ENCODE assay signal across 8 mouse cellular contexts in genomic region chr2:131351968-131352746, GRCm38 (mm10). TPM values are rescaled to one million over a fixed set of nuclear protein-coding genes. Genes with fewer than 3 reads are reported as not detected.
DNase-seq lines count a peak whose midpoint lies in the region; ATAC-seq and TF ChIP-seq lines count a peak whose summit lies in the region.

No protein-coding gene starts in this region.

- peak; percentile 74 for ATAC-seq in limb, embryonic 11.5 days (ENCODE audit: insufficient number of reproducible peaks, low FRiP score, low TSS enrichment, low read depth)

- H3K4me1 ChIP-seq in embryonic fibroblast, embryonic 13.5 days (ENCODE audit: control insufficient read depth, insufficient read depth, low read length), result peaks cover 4% of the 10 kb centered on the region
- 0 out of 2 replicates have a peak, but pooled peaks cover 4% of the 10 kb centered on the region for H3K4me1 ChIP-seq in limb, embryonic 11.5 days (ENCODE audit: control insufficient read depth, insufficient read depth, low read length)

- peak overlapping the region; percentile 86 for H3K4me3 ChIP-seq in embryonic fibroblast, embryonic 13.5 days (ENCODE audit: insufficient read depth, low read length)
- H3K4me3 ChIP-seq in limb, embryonic 11.5 days (ENCODE audit: low read depth, low read length), result peak overlapping the region; percentile 96

- H3K9me3 ChIP-seq in limb, embryonic 11.5 days (ENCODE audit: control insufficient read depth, low read length), result no peaks in the 10 kb centered on the region

- H3K9ac ChIP-seq in limb, embryonic 11.5 days (ENCODE audit: low read length), result peak overlapping the region; percentile 93

- H3K4me2 ChIP-seq in limb, embryonic 11.5 days (ENCODE audit: low read depth, severe bottlenecking), result peak overlapping the region; percentile 81

- under 1% methylated on average over 45 of the region's 51 CpGs for WGBS in limb, embryonic 11.5 days

- no peaks in the 10 kb centered on the region for H3K27me3 ChIP-seq in limb, embryonic 11.5 days (ENCODE audit: control insufficient read depth, insufficient read depth, low read length)

- peak; percentile 27 to 40 for DNase-seq in left cerebral cortex, postnatal 25 days (ENCODE audit: low spot score in 2 of 2)
- no peak for DNase-seq in left cerebral cortex, postnatal 36 days (ENCODE audit: low spot score in 2 of 2)
- DNase-seq in T-cell, adult 2 months (ENCODE audit: low spot score), result peak; percentile 53
- DNase-seq in limb, embryonic 11.5 days (ENCODE audit: low spot score), result no peak
- peak; percentile 39 for DNase-seq in naive thymus-derived CD4-positive, alpha-beta T cell, adult 2 months (ENCODE audit: low read depth)
- no peak for DNase-seq in gastrocnemius, postnatal 25 days
- DNase-seq in gastrocnemius, postnatal 14 days, result no peak

- no peaks in the 10 kb centered on the region for H3K36me3 ChIP-seq in limb, embryonic 11.5 days (ENCODE audit: control insufficient read depth, insufficient read depth, low read length)

- no peak for TF ChIP-seq CTCF in embryonic fibroblast, embryonic 13.5 days (IDR thresholded peaks at IDR 0.05; ENCODE audit: borderline replicate concordance, insufficient read depth, low read length)

- TF ChIP-seq POLR2A in embryonic fibroblast, embryonic 13.5 days (IDR thresholded peaks at IDR 0.05; ENCODE audit: low read depth, low read length), result no peak

- peak overlapping the region; percentile 66 for H3K27ac ChIP-seq in embryonic fibroblast, embryonic 13.5 days (ENCODE audit: insufficient read depth, low read length)
- H3K27ac ChIP-seq in limb, embryonic 11.5 days (replicated peaks; ENCODE audit: low read depth, low read length), result peak overlapping the region; percentile 88

- intact Hi-C loops in left cerebral cortex, postnatal 25 days (cut with DNase I), result loop anchor here (2.0 kb wide), 1 partner anchor 65 kb away; no protein-coding TSS in a partner anchor
- intact Hi-C loops in left cerebral cortex, postnatal 36 days (cut with DNase I), result loop anchor here (10.0 kb wide), 1 partner anchor 63 kb away; no protein-coding TSS in a partner anchor
- intact Hi-C loops in gastrocnemius, postnatal 14 days (cut with DNase I; ENCODE audit: low total_unique reads), result loop anchor here (10.0 kb wide), 1 partner anchor 63 kb away; no protein-coding TSS in a partner anchor

RNA-seq across cellular contexts. Expression of gene Rnf24, which starts 0.5 kb away (rescaled TPM):
- total RNA-seq in left cerebral cortex, postnatal 25 days (2021), result 10 to 100 TPM; 38.2 to 40.0 TPM
- total RNA-seq in left cerebral cortex, postnatal 36 days (2021), result 10 to 100 TPM; 37.4 to 39.4 TPM
- polyA plus RNA-seq in embryonic fibroblast, embryonic 13.5 days (2011; ENCODE audit: insufficient read length, low read depth, missing spikeins), result 21.6 and 25.9 TPM in 2 replicates
- 7.2 and 9.8 TPM in 2 replicates for polyA plus RNA-seq in limb, embryonic 11.5 days (2014; fragmentation: Nextera tagmentation; extraction: Ambion mirVana)
- 1 to 10 TPM in 1 of 2 experiments, under 1 TPM in 1; 0.82 to 1.6 TPM for total RNA-seq in gastrocnemius, postnatal 25 days (2021)
- total RNA-seq in gastrocnemius, postnatal 14 days (2021), result 1 to 10 TPM; 1.5 to 2.4 TPM

Comparison
In these comparisons a context has a peak if more than half of its experiments do, and no peak if none do; other contexts are left out.
1. DNase-seq: peak in left cerebral cortex, postnatal 25 days (2 of 2), T-cell, adult 2 months (single experiment) and naive thymus-derived CD4-positive, alpha-beta T cell, adult 2 months (single experiment); none in left cerebral cortex, postnatal 36 days (0 of 2), limb, embryonic 11.5 days (single experiment), gastrocnemius, postnatal 25 days (single experiment) and gastrocnemius, postnatal 14 days (single experiment).
2. RNA of gene Rnf24, which starts 0.5 kb away (total RNA-seq): 38.2 to 40.0 TPM in left cerebral cortex, postnatal 25 days and 37.4 to 39.4 TPM in left cerebral cortex, postnatal 36 days; 1.5 to 2.4 TPM in gastrocnemius, postnatal 14 days and 0.82 to 1.6 TPM in gastrocnemius, postnatal 25 days; every median in the first group is over 10 times any median in the second.